In the genomic region with DNA sequence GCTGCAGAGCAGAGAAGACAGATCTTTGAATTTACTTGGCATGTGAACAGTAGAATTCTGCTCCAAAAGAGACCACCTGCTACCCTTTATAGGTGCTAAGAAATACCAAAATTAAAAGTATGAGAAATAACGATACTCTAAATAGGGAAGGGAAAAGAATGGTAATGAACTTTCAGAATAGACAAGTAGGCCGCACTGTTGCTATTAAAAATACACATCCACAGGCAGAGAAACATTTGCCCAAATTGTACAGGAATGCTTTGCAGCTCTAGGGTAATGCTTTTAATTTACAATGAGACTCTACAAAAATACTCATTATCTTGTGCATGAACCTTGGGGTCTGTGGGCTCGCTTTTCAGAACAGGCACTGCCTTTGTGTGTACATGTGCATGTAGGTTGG, we compare ENCODE assay signal across 26 mouse cellular contexts.
"Had no signal": no experiment of that assay in that cellular context is flagged by ENCODE, and none has a peak within 500 bp of the region (broad histone marks: within the 10 kb centered on the region; RNA-seq: fewer than 3 reads in every experiment).

No protein-coding gene starts in this region.

- H3K27me3 ChIP-seq: heart, embryonic 13.5 days; heart, embryonic 15.5 days; hindbrain, embryonic 13.5 days; hindbrain, embryonic 15.5 days; limb, embryonic 12.5 days; liver, embryonic 13.5 days; liver, embryonic 15.5 days had no signal

- H3K4me3 ChIP-seq: heart, adult 2 months; heart, embryonic 13.5 days; heart, embryonic 15.5 days; hindbrain, embryonic 13.5 days; hindbrain, embryonic 15.5 days; layer of hippocampus, adult 2 months; limb, embryonic 10.5 days; limb, embryonic 12.5 days; liver, embryonic 13.5 days; liver, embryonic 15.5 days had no signal

- DNase-seq: gastrocnemius, postnatal 14 days; gastrocnemius, postnatal 36 days; heart, adult 11 months; heart, adult 2 months; heart, postnatal 14 days; heart, postnatal 36 days; kidney, adult 11 months; kidney, adult 2 months; kidney, adult 9 months; kidney, postnatal 10 days; kidney, postnatal 25 days; kidney, postnatal 4 days; liver; liver, embryonic 13.5 days had no signal

- ATAC-seq: hindbrain, postnatal 0 days; intestine, embryonic 16.5 days had no signal

- H3K9ac ChIP-seq: heart, embryonic 13.5 days; heart, embryonic 15.5 days; hindbrain, embryonic 13.5 days; hindbrain, embryonic 15.5 days; limb, embryonic 12.5 days; liver, embryonic 13.5 days; liver, embryonic 15.5 days had no signal

- H3K9me3 ChIP-seq: heart, embryonic 13.5 days; heart, embryonic 15.5 days; hindbrain, embryonic 13.5 days; hindbrain, embryonic 15.5 days; limb, embryonic 10.5 days; limb, embryonic 12.5 days; liver, embryonic 13.5 days; liver, embryonic 15.5 days had no signal

- H3K4me1 ChIP-seq: heart, embryonic 13.5 days; heart, embryonic 15.5 days; liver, embryonic 13.5 days; liver, embryonic 15.5 days had no signal

- H3K27ac ChIP-seq: heart, adult 2 months; heart, embryonic 13.5 days; heart, embryonic 15.5 days; hindbrain, embryonic 13.5 days; hindbrain, embryonic 15.5 days; hindbrain, postnatal 0 days; layer of hippocampus, adult 2 months; limb, embryonic 10.5 days; limb, embryonic 12.5 days; liver, embryonic 13.5 days; liver, embryonic 15.5 days had no signal

- H3K36me3 ChIP-seq: heart, embryonic 13.5 days; heart, embryonic 15.5 days; hindbrain, embryonic 13.5 days; hindbrain, embryonic 15.5 days; limb, embryonic 10.5 days; limb, embryonic 12.5 days; liver, embryonic 13.5 days; liver, embryonic 15.5 days had no signal

- H3K4me2 ChIP-seq: heart, embryonic 11.5 days; heart, embryonic 13.5 days; heart, embryonic 15.5 days; hindbrain, embryonic 13.5 days; hindbrain, embryonic 15.5 days; limb, embryonic 12.5 days; liver, embryonic 11.5 days; liver, embryonic 13.5 days; liver, embryonic 15.5 days had no signal
